Mouse (Mus musculus) limb, embryonic 14.5 days (tissue): ENCODE data around the gene Cers6. TPM values are rescaled to one million over a fixed set of nuclear protein-coding genes. Genes with fewer than 3 reads are reported as not detected.

Source experiments
- ATAC-seq: fragments of 200-750 bp; cut with Nextera tagmentation; 2 replicates; pipeline ENCODE4 v1.8.0; 2017; ENCODE audit warnings: low read depth, moderate number of reproducible peaks, moderate TSS enrichment; ENCODE audit not compliant: low FRiP score
- DNase-seq: peaks from one replicate; pipeline ENCODE4 v3.0.0-alpha.2; 2015; ENCODE audit warnings: low spot score
- H3K27ac ChIP-seq: fragments of 300-500 bp; sonication (generic); replicated peaks from 2 replicates; pipeline ENCODE4 v1.5.1; 2014; ENCODE audit warnings: low read depth, mild to moderate bottlenecking, low read length, moderate library complexity, mixed read lengths
- H3K27me3 ChIP-seq: fragments of 300-500 bp; sonication (generic); 2 replicates; pipeline ENCODE4 v1.6.1; 2014; ENCODE audit warnings: low read length, mixed read lengths; ENCODE audit not compliant: control insufficient read depth, insufficient read depth
- H3K36me3 ChIP-seq: fragments of 300-500 bp; sonication (generic); 2 replicates; pipeline ENCODE4 v1.6.1; 2014; ENCODE audit warnings: mild to moderate bottlenecking, low read length, moderate library complexity, mixed read lengths; ENCODE audit not compliant: control insufficient read depth, insufficient read depth
- H3K4me1 ChIP-seq: fragments of 300-500 bp; sonication (generic); 2 replicates; pipeline ENCODE4 v1.6.1; 2014; ENCODE audit warnings: antibody characterized with exemption, low read length, mixed read lengths; ENCODE audit not compliant: control insufficient read depth, insufficient read depth
- H3K4me2 ChIP-seq: fragments of 300-500 bp; sonication (generic); replicated peaks from 2 replicates; pipeline ENCODE4 v1.6.1; 2014; ENCODE audit warnings: low read depth, mild to moderate bottlenecking, low read length, moderate library complexity; ENCODE audit not compliant: severe bottlenecking
- H3K4me3 ChIP-seq: fragments of 300-500 bp; sonication (generic); replicated peaks from 2 replicates; pipeline ENCODE4 v1.5.1; 2014; ENCODE audit warnings: low read length
- H3K9ac ChIP-seq: fragments of 300-500 bp; sonication (generic); 2 replicates; pipeline ENCODE4 v1.6.1; 2014; ENCODE audit warnings: mild to moderate bottlenecking, low read depth, low read length, moderate library complexity; ENCODE audit not compliant: severe bottlenecking
- H3K9me3 ChIP-seq: fragments of 300-500 bp; sonication (generic); 2 replicates; pipeline ENCODE4 v1.6.1; 2016; ENCODE audit warnings: low read length; ENCODE audit not compliant: control insufficient read depth
- POLR2A ChIP-seq: fragments of 200-500 bp; IDR thresholded peaks from 2 replicates; pipeline ENCODE4 v1.8.0; 2012; ENCODE audit warnings: inconsistent platforms, mild to moderate bottlenecking, moderate library complexity, borderline replicate concordance; ENCODE audit not compliant: insufficient read depth, insufficient read length; ENCODE audit errors: extremely low read depth
- WGBS: fragments of 180-500 bp; shearing (Covaris S2); extraction: QIAGEN DNeasy Blood & Tissue Kit; methylation state at CpG from one replicate; pipeline ENCODE4 v1.1.7; 2014; 5-methylcytosine and 5-hydroxymethylcytosine counted together
- polyA plus RNA-seq, 2 experiments: library from polyadenylated mRNA; depleted of rRNA in 1 of 2; stranded (reverse) in 1 of 2; unstranded in 1 of 2; fragments of >200 nt; fragmentation: Nextera tagmentation in 1 of 2; extraction: Ambion mirVana in 1 of 2; gene quantifications; 2 replicates each; pipeline versions ENCODE4 v1.2.1 to v1.2.3; 2012 to 2014

The Cers6 gene
- polyA plus RNA-seq, 2 experiments: 10.7 to 30.9 TPM

DNA sequence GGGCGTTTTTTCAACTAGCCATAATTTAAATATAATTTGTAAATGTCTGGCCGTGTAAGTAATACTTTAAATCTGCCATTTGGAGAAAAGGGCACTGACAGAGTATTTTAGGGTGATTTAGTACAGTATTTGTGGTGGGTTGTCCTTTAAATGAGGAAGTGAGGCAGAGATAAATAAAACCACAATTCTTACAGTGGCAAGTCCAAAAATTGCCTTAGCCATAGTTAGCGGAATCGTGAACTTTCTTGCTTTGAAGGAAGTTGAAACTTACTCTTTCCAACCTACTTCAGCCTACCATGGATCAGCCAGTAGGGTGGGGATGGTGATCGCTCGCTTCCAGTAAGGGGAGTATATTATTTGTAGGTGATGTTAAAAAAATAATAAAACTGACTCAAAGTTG lies 11.8 kb downstream of the Cers6 start:
- Histone ChIP-seq H3K36me3 (no peaks in the 10 kb centered on the region), H3K4me2 (no peak overlapping the region), H3K9ac (no peak overlapping the region), H3K9me3 (no peaks in the 10 kb centered on the region), H3K27ac (no peak overlapping the region), H3K4me3 (no peak overlapping the region), H3K27me3 (no peaks in the 10 kb centered on the region), H3K4me1 (0 out of 2 replicates have a peak, but pooled peaks cover 8% of the 10 kb centered on the region)
- WGBS: 80% methylated on average over 6 of the region's 6 CpGs
- no peak for TF ChIP-seq POLR2A
- DNase-seq (no peak), ATAC-seq (no peak)

DNA sequence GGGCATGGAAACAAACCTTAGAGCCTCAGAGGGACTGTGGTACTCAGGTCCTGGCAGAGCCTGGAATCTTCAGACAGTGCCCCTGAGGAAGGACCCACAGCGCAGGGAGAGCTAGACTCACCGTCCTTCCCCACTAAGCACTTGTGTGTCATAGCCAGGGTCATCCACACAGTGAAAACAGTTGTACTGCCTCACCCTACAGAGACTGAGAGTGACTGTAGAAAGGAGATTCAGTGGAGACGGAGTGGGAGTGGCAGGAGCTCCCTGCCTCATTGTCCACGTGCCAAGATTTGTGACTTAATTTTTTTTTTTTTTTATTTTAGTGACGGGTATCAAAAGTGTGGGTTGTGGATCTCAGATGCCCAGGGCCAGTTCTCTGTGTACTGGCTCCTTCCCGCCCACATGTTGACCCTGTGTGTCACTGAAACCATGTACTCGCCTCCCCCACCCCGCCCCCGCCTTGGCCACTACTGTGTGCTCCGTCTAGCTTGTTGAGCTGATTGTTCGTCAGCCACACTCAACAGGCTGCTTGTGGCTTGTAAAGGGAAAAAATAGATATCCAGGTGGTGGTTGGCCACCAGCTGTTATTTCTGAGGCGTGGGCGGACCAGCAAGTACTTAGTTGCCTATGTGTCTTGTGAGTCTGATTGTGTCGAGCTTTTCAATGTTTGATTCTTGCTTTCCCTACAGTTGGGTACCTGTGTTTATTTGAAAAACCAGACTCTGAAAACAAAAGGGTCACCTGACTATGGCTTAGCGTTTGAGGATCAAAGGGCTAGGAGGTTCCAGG lies 12.6 kb downstream of the Cers6 start:
- Histone ChIP-seq H3K27ac (no peak overlapping the region), H3K4me2 (no peak overlapping the region), H3K9ac (no peak overlapping the region), H3K27me3 (no peaks in the 10 kb centered on the region), H3K4me1 (0 out of 2 replicates have a peak, but pooled peaks cover 8% of the 10 kb centered on the region), H3K36me3 (no peaks in the 10 kb centered on the region), H3K4me3 (no peak overlapping the region), H3K9me3 (no peaks in the 10 kb centered on the region; the same call in 1 of the 2 replicates)
- ATAC-seq: no peak
- no peak for TF ChIP-seq POLR2A
- WGBS: 62% methylated on average over 15 of the region's 15 CpGs
- no peak for DNase-seq

DNA sequence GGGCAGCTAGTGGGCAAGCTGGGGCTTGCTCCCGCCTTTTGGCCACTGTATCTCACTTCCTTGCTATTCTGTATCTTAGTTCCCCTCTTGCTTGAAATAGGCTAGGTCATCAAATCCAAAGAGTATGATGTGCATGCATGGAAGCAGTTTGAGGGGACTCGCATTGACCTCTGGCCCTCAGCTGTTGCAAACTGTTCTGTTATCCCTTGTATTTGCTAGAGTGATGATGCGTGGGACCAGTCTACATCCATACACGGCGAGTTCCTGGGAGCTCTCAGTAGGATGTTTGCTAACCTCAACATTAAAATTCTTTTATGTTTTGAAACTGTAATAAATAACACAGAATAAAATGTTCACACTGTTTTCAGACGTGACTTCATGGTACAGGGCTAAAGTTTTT lies 13.3 kb downstream of the Cers6 start:
- 80% methylated on average over 6 of the region's 6 CpGs for WGBS
- H3K4me3 ChIP-seq: no peak overlapping the region
- H3K4me2 ChIP-seq: no peak overlapping the region
- H3K9ac ChIP-seq: no peak overlapping the region
- TF ChIP-seq POLR2A: no peak
- H3K36me3 ChIP-seq: no peaks in the 10 kb centered on the region
- H3K9me3 ChIP-seq: no peaks in the 10 kb centered on the region; the same call in 1 of the 2 replicates
- DNase-seq: no peak
- H3K27me3 ChIP-seq: no peaks in the 10 kb centered on the region
- ATAC-seq: no peak
- 0 out of 2 replicates have a peak, but pooled peaks cover 8% of the 10 kb centered on the region for H3K4me1 ChIP-seq
- H3K27ac ChIP-seq: no peak overlapping the region

DNA sequence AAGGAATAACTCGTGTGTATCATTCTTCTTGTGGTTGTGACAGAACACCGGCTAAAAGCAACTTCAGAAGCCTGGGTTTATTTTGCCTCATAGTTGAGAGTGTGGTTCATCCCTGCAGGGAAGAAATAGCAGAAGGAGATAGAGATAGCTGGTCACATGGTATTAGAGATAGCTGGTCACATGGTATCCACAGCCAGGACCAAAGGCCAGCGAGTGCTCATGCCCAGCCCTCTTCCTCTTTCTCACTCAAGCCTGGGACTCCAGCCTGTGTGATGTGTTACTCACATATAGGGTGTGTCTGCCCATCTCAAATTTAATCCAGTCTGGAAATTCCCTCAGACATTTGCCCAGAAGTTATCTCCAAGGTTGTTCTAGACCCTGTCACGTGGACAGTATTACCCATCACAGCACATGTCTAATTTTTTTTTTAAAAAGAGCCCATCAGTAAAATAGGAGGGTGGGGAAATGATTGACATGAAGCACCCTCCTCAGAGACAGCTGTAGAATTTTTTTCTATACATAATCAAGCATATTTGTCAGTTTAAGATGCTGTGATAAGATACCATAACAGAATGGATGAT lies 17.9 kb downstream of the Cers6 start:
- no peak for TF ChIP-seq POLR2A
- ATAC-seq: no peak
- no peak overlapping the region for H3K9ac ChIP-seq
- H3K4me1 ChIP-seq: 0 out of 2 replicates have a peak, but pooled peaks cover 3% of the 10 kb centered on the region
- H3K27ac ChIP-seq: no peak overlapping the region
- no peak overlapping the region for H3K4me2 ChIP-seq
- H3K9me3 ChIP-seq: no peaks in the 10 kb centered on the region; the same call in 1 of the 2 replicates
- no peaks in the 10 kb centered on the region for H3K36me3 ChIP-seq
- 94% methylated on average over 4 of the region's 4 CpGs for WGBS
- H3K4me3 ChIP-seq: no peak overlapping the region
- no peak for DNase-seq
- no peaks in the 10 kb centered on the region for H3K27me3 ChIP-seq

DNA sequence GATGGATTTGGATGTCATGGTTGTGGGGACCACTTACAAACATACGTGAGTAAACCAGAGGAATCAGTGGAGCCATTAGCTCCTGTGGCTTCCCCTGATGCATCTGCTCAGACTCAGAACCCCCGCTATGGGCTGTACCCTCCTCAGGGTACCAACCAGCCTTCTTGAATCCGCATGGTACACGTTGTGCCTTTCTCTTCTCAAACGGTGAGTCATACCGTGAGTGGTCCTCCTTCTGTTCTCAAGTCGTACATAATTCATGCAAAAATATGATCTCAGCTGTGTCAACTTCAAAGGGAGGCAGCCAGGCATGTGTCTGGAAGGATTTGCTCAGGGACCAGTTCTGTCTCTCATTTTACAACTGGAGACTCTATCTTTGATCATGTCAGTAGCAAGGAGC lies 23.3 kb downstream of the Cers6 start:
- Histone ChIP-seq H3K9ac (no peak overlapping the region), H3K4me1 (peaks cover 11% of the 10 kb centered on the region), H3K36me3 (no peaks in the 10 kb centered on the region), H3K9me3 (no peaks in the 10 kb centered on the region), H3K27me3 (no peaks in the 10 kb centered on the region), H3K4me2 (no peak overlapping the region), H3K4me3 (no peak overlapping the region), H3K27ac (no peak overlapping the region)
- TF ChIP-seq POLR2A: no peak
- no peak for DNase-seq
- ATAC-seq: no peak
- WGBS: 58% methylated on average over 7 of the region's 7 CpGs
